Mouse (Mus musculus): ENCODE data around the gene Bend3.

DNA sequence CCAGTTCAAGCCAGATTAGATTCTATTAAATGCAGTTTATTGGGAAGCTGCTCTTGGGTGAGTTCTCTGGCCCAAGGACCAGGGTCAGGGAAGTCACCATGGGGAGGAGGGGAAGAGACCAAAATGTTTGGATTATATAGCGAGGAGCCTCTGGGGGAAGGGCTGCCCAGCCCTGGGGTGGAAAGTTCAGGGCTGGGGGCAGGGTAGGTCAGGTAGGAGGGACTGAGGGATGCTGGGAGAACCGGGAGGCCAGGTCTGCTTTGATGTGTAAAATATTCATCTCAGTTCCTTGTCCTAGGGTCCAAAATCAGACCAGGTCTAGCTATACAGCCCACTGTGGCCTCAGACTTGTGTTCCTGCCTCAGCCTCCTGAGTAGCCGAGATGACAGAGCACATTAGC lies 15.4 kb upstream of the Bend3 start:
- TF ChIP-seq CTCF (IDR thresholded peaks at IDR 0.05; ENCODE audit: low read depth, low read length) (no peak), POLR2A (IDR thresholded peaks at IDR 0.05; ENCODE audit: extremely low read depth, insufficient read depth, low read length) (no peak)
